Mouse (Mus musculus) embryonic fibroblast, embryonic 13.5 days (primary cell): ENCODE results near the gene Gm45623. TPM values are rescaled to one million over a fixed set of nuclear protein-coding genes. Genes with fewer than 3 reads are reported as not detected.

Experiments used
- H3K27ac ChIP-seq: 2 replicates; pipeline ENCODE4 v1.5.1; 2012; ENCODE audit warnings: low read length, control low read depth, inconsistent platforms; ENCODE audit not compliant: insufficient read depth
- H3K4me1 ChIP-seq: 2 replicates; pipeline ENCODE4 v1.6.1; 2011; ENCODE audit warnings: low read length; ENCODE audit not compliant: control insufficient read depth, insufficient read depth
- H3K4me3 ChIP-seq: 2 replicates; pipeline ENCODE4 v1.5.1; 2011; ENCODE audit warnings: mild to moderate bottlenecking, control low read depth, low read length; ENCODE audit not compliant: insufficient read depth
- CTCF ChIP-seq: IDR thresholded peaks from 2 replicates; pipeline ENCODE4 v1.5.1; 2011; ENCODE audit warnings: mild to moderate bottlenecking, control low read depth, low read length, moderate library complexity, borderline replicate concordance; ENCODE audit not compliant: insufficient read depth
- POLR2A ChIP-seq: IDR thresholded peaks from 2 replicates; pipeline ENCODE4 v1.6.1; 2011; ENCODE audit warnings: low read depth, mild to moderate bottlenecking, control low read depth, low read length, moderate library complexity
- polyA plus RNA-seq: library from polyadenylated mRNA; stranded (reverse); fragments of >200 nt; gene quantifications from 2 replicates; pipeline ENCODE4 v1.2.4, GENCODE M21; 2011; ENCODE audit warnings: low read depth; ENCODE audit not compliant: missing spikeins, insufficient read length

Gm45623 gene
- polyA plus RNA-seq, 1 experiment, result not detected

DNA sequence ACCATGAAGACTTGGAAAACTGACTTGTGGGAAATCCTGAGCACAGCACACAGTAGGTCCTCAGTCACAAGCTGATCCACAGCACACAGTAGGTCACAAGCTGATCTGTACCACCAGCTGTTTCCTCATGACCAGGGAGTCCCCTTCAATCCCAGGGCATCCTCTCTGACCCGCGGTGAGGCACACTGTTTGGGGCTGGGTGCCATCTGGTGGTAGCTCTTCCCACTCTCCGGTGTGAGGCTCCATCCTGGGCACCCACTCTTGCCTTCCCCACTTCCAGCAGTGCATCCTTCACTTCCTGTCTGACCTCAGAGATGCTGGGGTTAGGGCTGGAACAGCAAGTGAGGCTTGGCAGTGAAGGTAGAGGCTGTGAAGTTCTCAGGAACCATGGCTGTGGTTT is 19.0 kb upstream of the Gm45623 start:
- no peak overlapping the region for H3K4me3 ChIP-seq
- H3K27ac ChIP-seq, result no peak overlapping the region
- no peak for TF ChIP-seq POLR2A
- TF ChIP-seq CTCF, result peak; percentile 45; the same call in 1 of the 2 replicates
- H3K4me1 ChIP-seq, result no peaks in the 10 kb centered on the region

- Histone ChIP-seq H3K4me3 (no peak overlapping the region), H3K4me1 (peaks cover 7% of the 10 kb centered on the region), H3K27ac (no peak overlapping the region)
- TF ChIP-seq CTCF (no peak), POLR2A (no peak)
Measured at GRCm38 (mm10) chr13:56770786-56771185, 17.2 kb upstream of the Gm45623 start.

- no peak overlapping the region for H3K27ac ChIP-seq
Measured at GRCm38 (mm10) chr13:56770136-56770578, 16.5 kb upstream of the Gm45623 start.

DNA sequence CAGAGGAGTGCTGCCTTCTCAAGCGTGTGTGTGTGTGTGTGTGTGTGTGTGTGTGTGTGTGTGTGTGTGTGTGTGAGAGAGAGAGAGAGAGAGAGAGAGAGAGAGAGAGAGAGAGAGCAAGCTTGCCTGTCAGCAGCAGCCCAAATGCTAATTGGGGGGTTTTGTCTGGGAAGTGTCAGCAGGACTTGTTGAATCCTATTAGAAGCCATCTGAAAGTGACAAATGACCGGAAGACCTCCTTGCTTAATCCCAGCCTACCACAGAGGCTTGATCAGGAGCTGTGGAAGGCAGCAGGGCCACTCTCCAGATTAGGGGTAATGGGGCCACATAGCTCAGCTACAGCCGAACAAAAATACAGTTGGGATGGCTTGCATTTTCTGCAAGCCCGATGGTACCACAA is 15.8 kb upstream of the Gm45623 start:
- TF ChIP-seq CTCF (no peak), POLR2A (no peak)
- no peak overlapping the region for H3K27ac ChIP-seq

More at GRCm38 (mm10) chr13:56770136-56770578, 16.5 kb upstream of the Gm45623 start:
- H3K4me1 ChIP-seq, result peaks cover 9% of the 10 kb centered on the region
- TF ChIP-seq CTCF (no peak), POLR2A (no peak)
- H3K4me3 ChIP-seq, result no peak overlapping the region

DNA sequence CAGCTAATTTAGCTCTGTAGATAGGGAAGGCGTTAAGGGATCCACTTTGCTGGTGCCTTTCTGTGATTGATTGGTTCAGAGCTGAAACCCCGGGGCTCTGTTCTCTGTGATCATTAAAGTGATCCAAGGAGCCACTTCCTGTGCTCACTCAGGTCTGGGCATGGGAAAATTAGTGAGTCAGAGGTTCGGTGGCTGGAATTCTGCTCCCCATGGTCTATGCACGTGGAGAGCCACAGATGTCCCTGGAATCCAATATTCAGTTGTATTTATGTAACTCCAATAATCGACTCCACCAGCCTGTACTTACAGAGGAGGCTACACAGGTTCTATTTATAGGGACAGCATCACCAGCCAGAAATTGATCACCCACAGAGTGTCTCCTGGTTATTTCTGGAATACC is 12.6 kb upstream of the Gm45623 start:
- no peak overlapping the region for H3K27ac ChIP-seq
- TF ChIP-seq CTCF (no peak), POLR2A (no peak)

More for the DNA sequence above, 15.8 kb upstream of the Gm45623 start:
- Histone ChIP-seq H3K4me1 (peaks cover 9% of the 10 kb centered on the region), H3K4me3 (no peak overlapping the region)

GRCm38 (mm10) chr13:56765284-56766032 is 11.8 kb upstream of the Gm45623 start:
- Histone ChIP-seq H3K4me1 (peaks cover 9% of the 10 kb centered on the region), H3K27ac (no peak overlapping the region), H3K4me3 (no peak overlapping the region)
- TF ChIP-seq POLR2A (no peak), CTCF (no peak)

More for the DNA sequence above, 12.6 kb upstream of the Gm45623 start:
- Histone ChIP-seq H3K4me3 (no peak overlapping the region), H3K4me1 (peaks cover 9% of the 10 kb centered on the region)

DNA sequence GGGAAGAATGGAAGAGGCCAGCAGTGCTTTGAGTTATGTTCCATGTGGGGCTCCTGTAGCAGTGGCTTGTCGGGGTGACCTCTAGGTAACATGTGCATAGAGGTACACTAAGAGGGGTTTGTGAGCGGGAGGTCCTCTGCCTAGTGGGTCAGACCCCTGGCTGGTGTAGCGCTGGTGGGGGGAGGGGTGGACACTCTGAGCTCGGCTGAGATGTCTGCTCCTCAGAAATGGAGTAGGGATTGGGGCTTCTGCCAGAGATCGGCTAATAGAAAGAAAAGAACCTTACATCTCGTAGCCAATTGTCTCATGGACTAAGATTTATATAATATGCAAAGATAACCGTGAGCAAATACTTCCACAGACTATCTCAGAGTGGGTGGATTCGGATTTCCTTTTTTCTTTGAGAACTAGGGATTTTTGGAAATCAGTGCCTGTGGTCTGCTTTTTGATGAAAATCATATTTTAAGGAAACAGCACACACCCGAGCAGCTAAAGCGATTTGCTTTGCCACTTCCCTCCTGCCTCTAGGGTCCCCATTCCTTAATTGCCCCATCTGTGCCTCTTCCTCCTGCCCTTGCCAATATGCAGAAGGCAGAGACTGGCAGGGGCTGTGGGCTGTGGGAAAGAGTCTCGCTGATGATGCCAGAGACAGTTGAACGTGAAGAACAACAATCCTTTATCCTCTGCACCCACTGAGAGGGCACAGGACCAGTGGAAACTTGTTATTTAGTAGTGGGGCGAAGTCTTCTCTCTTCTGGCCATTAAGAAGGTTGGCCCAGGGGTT is 9.0 kb upstream of the Gm45623 start:
- no peak overlapping the region for H3K27ac ChIP-seq
- no peak overlapping the region for H3K4me3 ChIP-seq
- peaks cover 9% of the 10 kb centered on the region for H3K4me1 ChIP-seq
- TF ChIP-seq CTCF (no peak), POLR2A (no peak)

GRCm38 (mm10) chr13:56758492-56758891 is 4.9 kb upstream of the Gm45623 start:
- Histone ChIP-seq H3K27ac (no peak overlapping the region), H3K4me1 (no peaks in the 10 kb centered on the region), H3K4me3 (no peak overlapping the region)
- TF ChIP-seq CTCF (peak; percentile 68), POLR2A (no peak)

- Histone ChIP-seq H3K27ac (no peak overlapping the region), H3K4me1 (no peaks in the 10 kb centered on the region), H3K4me3 (no peak overlapping the region)
- TF ChIP-seq CTCF, result no peak
- no peak for TF ChIP-seq POLR2A
Measured at GRCm38 (mm10) chr13:56757201-56757600, 3.6 kb upstream of the Gm45623 start.

DNA sequence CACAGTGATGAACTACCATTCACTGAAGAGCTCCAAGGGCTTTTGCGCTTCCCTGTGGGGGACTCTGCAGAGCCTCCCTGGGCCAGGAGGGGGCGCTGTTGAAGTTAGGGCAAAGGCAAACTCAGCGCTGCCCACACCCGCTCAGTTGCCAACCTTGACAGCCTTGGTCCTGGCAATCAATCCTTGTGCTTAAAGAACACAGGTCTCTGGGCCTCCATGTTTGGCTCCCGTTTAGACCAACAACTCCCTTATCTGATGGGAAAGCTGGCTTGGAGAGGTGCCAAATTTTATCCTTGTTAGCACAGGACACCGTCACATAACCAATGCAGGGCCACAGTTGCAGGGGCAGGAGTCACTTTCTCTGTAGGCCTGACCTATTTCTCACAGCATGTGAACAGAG is 2.2 kb upstream of the Gm45623 start:
- Histone ChIP-seq H3K4me3 (no peak overlapping the region), H3K4me1 (no peaks in the 10 kb centered on the region), H3K27ac (no peak overlapping the region)
- TF ChIP-seq POLR2A (no peak), CTCF (no peak)
